Mouse (Mus musculus): ENCODE measurements around the gene Fas.
A peak's percentile ranks its signal among the peaks of the same experiment; 100 is the strongest.

Fas gene

GRCm38 (mm10) chr19:34284826-34285225 lies 5.6 kb upstream of the Fas start:
- no peak for DNase-seq

DNA sequence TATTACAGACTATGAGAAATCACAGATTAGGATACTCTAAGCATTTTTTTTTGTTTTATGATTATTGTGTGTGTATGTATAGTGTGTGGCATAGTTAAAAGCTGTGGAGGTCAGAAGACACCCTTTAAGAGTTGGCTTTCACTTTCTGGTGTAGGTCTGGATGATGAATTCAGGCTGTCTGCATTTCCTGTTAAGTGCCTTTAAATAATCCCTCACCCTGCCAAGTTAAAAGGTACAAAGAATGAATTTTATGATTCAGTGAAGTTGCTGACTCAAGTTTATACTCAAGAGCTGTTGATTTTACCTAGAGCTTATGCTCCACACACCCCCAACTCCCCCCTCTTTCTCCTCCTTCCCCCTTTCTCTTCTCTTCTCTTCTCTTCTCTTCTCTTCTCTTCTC lies 3.2 kb upstream of the Fas start:
- no peak for DNase-seq

- DNase-seq = no peak
Measured at GRCm38 (mm10) chr19:34287656-34288415, 2.6 kb upstream of the Fas start.

DNA sequence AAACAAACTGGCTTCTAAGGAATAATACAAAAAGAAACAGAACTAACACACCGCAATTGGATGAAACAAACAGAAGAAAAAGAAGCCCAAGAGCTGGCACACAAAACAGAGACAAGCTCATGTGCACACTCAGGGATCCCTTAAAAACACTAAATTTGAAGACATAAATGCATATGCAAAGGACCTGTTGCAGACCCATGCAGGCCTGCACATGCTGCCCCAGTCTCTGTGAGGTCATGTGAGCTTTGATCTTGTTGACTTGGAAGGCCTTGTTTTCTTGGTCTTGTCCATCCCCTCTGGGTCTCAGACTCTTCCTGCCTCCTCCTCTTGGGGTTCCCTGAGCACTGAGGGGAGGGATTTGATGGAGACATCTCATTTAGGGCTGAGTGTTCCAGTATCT lies 1.8 kb upstream of the Fas start:
- DNase-seq = no peak

- DNase-seq = no peak
Measured at GRCm38 (mm10) chr19:34290872-34291341, 441 bp downstream of the Fas start.

- DNase-seq = no peak
Measured at GRCm38 (mm10) chr19:34291379-34291778, 913 bp downstream of the Fas start.

- no peak for DNase-seq
Measured at GRCm38 (mm10) chr19:34291956-34292355, 1.5 kb downstream of the Fas start.

GRCm38 (mm10) chr19:34292701-34293100 lies 2.2 kb downstream of the Fas start:
- no peak for DNase-seq

- no peak for DNase-seq
Measured at GRCm38 (mm10) chr19:34293376-34293947, 3.0 kb downstream of the Fas start.

DNA sequence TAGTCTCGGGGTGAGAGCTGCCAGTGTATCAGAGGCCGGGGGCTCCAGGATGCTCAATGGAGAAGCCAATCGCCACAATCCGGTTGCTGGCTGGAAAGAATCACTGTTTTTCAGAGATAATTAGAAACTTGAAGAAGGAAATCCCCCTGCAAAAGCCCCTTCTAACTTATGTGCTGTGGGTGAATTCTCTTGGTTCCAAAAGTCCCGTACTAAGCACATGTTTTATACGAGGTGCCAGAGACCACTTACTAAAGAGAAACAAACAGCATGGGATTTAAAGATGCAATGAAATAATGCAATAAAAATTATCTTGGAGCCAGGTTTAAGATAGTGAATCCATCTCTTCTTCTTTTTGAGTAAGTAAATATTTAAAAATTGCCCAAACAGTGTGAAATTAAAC lies 5.0 kb downstream of the Fas start:
- DNase-seq = no peak

DNA sequence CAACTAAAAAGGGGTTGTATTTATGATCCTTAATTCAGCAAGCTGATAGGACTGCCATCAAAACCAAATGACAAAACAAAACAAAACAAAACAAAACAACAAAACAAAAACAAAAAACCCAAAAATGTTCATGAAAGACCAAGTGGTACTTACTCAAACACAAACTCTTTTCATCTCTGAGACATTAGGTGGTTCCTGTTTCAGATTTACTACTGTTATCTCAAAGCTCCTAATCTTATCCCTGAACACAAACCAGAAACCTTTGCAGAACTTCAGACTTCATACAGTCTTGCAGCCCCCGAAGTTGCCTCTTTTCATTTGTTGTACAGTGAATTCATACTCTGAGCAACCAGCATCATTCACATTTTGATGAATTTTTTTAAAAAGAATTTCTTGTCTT lies 8.1 kb downstream of the Fas start:
- no peak for DNase-seq

DNA sequence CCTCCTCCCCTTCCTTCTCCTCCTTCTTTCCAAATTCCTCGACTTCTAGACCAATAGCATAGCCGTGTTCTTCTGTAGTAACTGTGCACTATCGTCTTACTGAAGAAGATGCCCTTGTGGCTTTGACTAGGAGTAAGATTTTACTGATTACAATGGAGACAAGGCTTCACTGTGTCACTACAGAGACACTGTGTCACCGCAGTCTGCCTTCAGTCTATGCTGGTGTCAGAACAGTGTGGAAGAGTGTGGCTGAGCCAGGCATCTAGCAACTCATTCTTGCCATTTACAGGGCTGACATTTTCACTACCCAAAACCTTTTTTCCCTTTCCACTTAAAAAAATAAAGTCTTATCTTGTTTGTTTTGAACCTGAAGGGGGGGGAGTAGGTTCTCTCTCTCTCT lies 8.8 kb downstream of the Fas start:
- no peak for DNase-seq

DNA sequence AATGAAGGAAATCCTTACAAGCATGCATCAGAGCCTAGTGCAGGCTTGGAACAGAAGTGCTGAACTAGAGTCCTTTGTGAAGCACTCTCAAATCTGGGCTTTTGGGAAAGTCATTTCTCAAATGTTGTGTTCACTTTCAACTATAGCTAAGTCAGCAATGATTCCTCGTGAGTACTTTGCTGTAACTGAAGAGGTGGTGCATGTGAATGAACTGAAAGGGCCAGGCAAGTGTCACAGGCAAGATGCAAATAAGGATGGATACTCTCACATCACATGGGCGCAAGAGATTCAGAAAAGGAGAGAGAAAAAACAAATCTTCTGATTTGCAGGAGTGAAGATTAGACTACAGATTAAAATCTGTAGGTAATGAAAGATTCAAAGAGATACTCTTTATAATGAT lies 10.0 kb downstream of the Fas start:
- no peak for DNase-seq

GRCm38 (mm10) chr19:34304917-34305316 lies 14.5 kb downstream of the Fas start:
- DNase-seq = no peak

DNA sequence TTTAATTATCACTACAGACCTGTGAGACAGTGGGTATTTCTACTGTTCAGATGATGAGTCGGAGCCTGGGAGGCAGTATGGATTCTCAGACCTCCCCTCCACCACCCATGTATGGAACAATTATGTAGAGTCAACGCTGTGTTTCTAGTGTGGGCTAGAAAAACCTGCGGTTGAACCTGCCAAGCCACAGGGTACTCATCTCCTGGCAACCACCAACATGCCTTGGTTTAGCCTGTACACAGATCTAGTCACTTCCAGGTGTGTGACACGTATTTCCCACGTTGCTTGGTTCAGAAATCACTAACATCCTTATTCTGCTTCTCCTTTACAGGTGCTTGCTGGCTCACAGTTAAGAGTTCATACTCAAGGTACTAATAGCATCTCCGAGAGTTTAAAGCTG lies 16.3 kb downstream of the Fas start:
- DNase-seq = no peak

DNA sequence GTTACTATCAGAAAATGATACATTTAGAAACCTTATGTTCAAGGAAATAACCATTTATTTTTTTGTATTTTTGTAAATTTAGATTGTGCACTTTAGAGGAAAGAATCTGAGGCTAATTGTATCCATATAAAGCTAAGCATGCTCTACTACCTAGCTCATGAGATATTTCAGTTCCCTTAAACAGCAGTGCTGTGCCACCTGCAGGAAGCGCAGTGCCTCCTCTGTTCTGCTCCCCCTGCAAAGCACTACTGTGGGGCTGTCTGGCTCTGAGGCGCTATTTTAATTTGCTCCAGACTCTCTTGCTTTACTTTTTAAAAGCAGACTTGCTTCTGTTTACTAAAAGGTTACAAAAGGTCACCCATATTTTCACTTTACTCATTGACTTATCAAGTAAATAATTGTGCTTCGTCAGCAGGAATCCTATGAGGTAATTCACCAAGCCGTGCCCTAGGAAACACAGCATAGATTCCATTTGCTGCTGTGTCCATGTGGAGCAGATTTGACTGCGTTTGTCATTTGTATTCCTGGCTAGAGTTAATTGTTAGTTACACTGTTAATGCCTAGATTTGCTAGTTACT lies 21.8 kb downstream of the Fas start:
- DNase-seq = no peak

- DNase-seq = no peak
Measured at GRCm38 (mm10) chr19:34328051-34328450, 37.6 kb downstream of the Fas start.

DNA sequence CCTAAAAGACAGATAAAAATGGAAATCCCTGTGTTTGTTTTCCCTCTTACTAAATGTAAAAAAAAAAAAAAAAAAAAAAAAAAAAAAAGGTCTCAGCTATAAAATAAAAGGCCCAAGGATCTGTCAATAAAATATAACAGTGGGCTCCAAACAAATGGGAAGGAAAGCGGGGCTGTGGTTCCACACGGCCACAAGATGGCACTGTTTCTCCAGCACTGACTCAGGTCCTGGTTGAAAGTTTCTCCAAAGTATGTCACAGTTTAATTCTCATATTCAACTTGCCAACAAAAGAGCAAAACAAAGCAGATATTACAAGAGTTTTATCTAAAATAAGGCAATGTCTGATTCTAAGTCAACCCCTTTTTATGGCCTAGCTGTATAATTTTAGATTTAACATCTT lies 43.8 kb downstream of the Fas start:
- DNase-seq = peak; percentile 43

- DNase-seq = no peak
Measured at GRCm38 (mm10) chr19:34344702-34345101, 54.2 kb downstream of the Fas start.

DNA sequence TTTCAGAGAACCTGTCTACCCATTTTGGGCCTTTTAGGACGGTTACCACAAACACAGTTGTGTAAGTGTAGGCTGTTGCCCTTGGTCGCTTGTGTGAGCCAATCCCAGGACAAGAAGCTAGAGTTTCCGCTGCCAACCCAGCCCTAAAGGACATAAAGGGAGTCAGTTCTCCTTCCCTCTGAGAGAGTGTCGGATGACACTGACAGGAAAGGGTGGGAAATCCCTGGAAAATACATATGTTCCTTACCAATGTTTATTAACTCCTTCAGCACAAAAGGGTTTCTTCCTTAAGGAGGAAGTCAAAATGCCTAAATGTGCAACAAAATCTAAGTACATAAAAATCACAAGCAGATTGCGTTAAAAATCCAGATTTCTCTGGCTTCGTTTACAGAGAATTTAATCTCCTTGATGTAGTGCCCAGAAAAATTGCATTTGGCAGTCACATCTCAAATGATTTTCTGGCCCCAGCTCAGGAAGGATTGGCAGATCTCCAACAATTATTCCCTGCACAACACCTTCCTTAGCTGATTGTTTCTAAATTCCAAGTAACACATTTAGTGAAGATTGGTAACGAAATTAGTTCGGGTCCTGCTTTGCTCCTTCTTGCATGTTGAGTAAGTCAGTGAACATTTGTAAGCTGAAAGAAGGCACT lies 55.3 kb downstream of the Fas start:
- no peak for DNase-seq

- no peak for DNase-seq
Measured at GRCm38 (mm10) chr19:34353291-34353805, 62.9 kb downstream of the Fas start.

DNA sequence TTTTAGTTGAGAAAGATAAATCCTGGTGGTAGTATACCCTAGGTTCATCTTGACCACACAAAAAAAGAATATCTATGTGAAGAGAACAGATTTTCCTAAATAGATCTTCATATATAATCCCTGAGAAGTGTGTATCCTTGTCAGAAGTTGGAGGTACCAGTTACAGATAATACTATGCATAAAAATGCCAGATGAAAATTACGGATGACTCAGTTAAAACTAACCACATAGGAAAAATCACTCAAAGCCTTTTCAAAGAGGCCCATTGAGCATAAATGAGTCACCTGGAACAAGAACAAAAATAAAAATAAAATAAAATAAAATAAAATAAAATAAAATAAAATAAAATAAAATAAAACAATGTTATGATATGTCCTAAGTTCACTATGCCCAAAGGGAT lies 72.2 kb downstream of the Fas start:
- DNase-seq = no peak

DNA sequence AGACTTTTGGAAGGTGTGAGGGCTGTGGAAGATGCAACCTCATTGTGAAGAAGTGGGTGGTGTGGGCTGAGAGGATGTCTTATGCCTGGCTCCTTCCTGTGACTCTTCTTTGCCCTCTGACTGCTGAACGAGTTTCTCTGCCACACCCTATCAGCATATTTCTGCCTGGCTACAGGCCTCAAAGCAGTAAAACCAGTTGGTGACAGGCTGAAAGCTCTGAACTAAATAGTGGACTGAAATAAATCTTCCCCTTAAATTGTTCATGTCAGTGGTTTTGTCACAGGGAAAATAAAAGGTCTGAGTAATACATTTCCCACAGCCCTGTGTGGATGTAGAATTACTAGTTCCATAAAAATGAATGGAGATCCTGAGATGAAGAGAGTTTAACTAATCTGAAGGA lies 79.1 kb downstream of the Fas start:
- DNase-seq = no peak

GRCm38 (mm10) chr19:34370397-34370796 lies 79.9 kb downstream of the Fas start:
- DNase-seq = no peak
